Mouse (Mus musculus) liver, adult 2 months (tissue): ENCODE data around the gene Kcnab1.

Experiments used
- CTCF ChIP-seq: fragments of 200-500 bp; IDR thresholded peaks from 2 replicates; pipeline ENCODE4 v1.5.1; 2011; ENCODE audit warnings: low read depth, low read length, control low read depth
- POLR2A ChIP-seq: fragments of 200-500 bp; IDR thresholded peaks from 2 replicates; pipeline ENCODE4 v1.6.1; 2011; ENCODE audit warnings: low read length, control low read depth; ENCODE audit not compliant: insufficient read depth; ENCODE audit errors: extremely low read depth

- TF ChIP-seq POLR2A (no peak), CTCF (no peak)
Measured at GRCm38 (mm10) chr3:65151808-65152207, 42.6 kb downstream of the Kcnab1 start.
